8 mouse cellular contexts compared by ENCODE assay signal in genomic region chr12:76405971-76406370, GRCm38 (mm10). TPM values are rescaled to one million over a fixed set of nuclear protein-coding genes. Genes with fewer than 3 reads are reported as not detected.
A peak's percentile ranks its signal among the peaks of the same experiment; 100 is the strongest.
DNase-seq lines count a peak whose midpoint lies in the region; ATAC-seq and TF ChIP-seq lines count a peak whose summit lies in the region.

No protein-coding gene starts in this region.

- no peaks in the 10 kb centered on the region for H3K36me3 ChIP-seq in heart, embryonic 12.5 days
- no peaks in the 10 kb centered on the region for H3K36me3 ChIP-seq in limb, embryonic 12.5 days

- no peak for ATAC-seq in heart, embryonic 12.5 days (ENCODE audit: insufficient number of reproducible peaks, low FRiP score)
- no peak for ATAC-seq in limb, embryonic 12.5 days (ENCODE audit: insufficient number of reproducible peaks, insufficient read depth, low FRiP score, low TSS enrichment, low read depth)

- WGBS in heart, embryonic 12.5 days: 2% methylated on average over 23 of the region's 23 CpGs
- 3% methylated on average over 23 of the region's 23 CpGs for WGBS in limb, embryonic 12.5 days

- H3K27ac ChIP-seq in layer of hippocampus, adult 2 months: peak overlapping the region; percentile 93
- no peak overlapping the region for H3K27ac ChIP-seq in brown adipose tissue, adult 24 weeks (replicated peaks; ENCODE audit: low read depth, low read length)
- no peak overlapping the region for H3K27ac ChIP-seq in heart, embryonic 12.5 days (ENCODE audit: poor library complexity, severe bottlenecking)
- no peak overlapping the region for H3K27ac ChIP-seq in limb, embryonic 12.5 days

- H3K4me1 ChIP-seq in brown adipose tissue, adult 24 weeks (ENCODE audit: control insufficient read depth, insufficient read depth, insufficient read length, low read length): peaks cover 13% of the 10 kb centered on the region; the same call in 1 of the 2 replicates
- peaks cover 25% of the 10 kb centered on the region for H3K4me1 ChIP-seq in heart, embryonic 12.5 days (replicated peaks)
- H3K4me1 ChIP-seq in limb, embryonic 12.5 days (replicated peaks): peaks cover 29% of the 10 kb centered on the region

- H3K9me3 ChIP-seq in heart, embryonic 12.5 days (replicated peaks): no peaks in the 10 kb centered on the region
- no peaks in the 10 kb centered on the region for H3K9me3 ChIP-seq in limb, embryonic 12.5 days

- TF ChIP-seq CTCF in layer of hippocampus, adult 2 months (conservative IDR thresholded peaks at IDR 0.05): no peak

- H3K9ac ChIP-seq in heart, embryonic 12.5 days: peak overlapping the region; percentile 57
- H3K9ac ChIP-seq in limb, embryonic 12.5 days (replicated peaks): no peak overlapping the region

- no peak for DNase-seq in layer of hippocampus, adult 2 months (ENCODE audit: low spot score in 2 of 2)
- DNase-seq in layer of hippocampus, adult 8-10 months (ENCODE audit: low spot score in 2 of 2): no peak
- peak; percentile 41 for DNase-seq in retina, embryonic 14.5 days (ENCODE audit: low spot score)
- no peak for DNase-seq in ovary, postnatal 14 days (ENCODE audit: low spot score)
- DNase-seq in right cerebral cortex, postnatal 25 days: no peak

- H3K27me3 ChIP-seq in heart, embryonic 12.5 days (replicated peaks): peaks cover 22% of the 10 kb centered on the region
- H3K27me3 ChIP-seq in limb, embryonic 12.5 days: peaks cover 40% of the 10 kb centered on the region

- H3K4me2 ChIP-seq in heart, embryonic 12.5 days: peak overlapping the region; percentile 91
- peak overlapping the region; percentile 84 for H3K4me2 ChIP-seq in limb, embryonic 12.5 days

- peak overlapping the region; percentile 87 for H3K4me3 ChIP-seq in layer of hippocampus, adult 2 months
- peak overlapping the region; percentile 86 for H3K4me3 ChIP-seq in brown adipose tissue, adult 24 weeks (ENCODE audit: insufficient read depth, low read depth, low read length)
- H3K4me3 ChIP-seq in heart, embryonic 12.5 days: peak overlapping the region; percentile 73
- peak overlapping the region; percentile 65 for H3K4me3 ChIP-seq in limb, embryonic 12.5 days (replicated peaks)

RNA-seq across cellular contexts. Expression of gene Hspa2, which starts 2.0 kb away (rescaled TPM):
- total RNA-seq in layer of hippocampus, adult 2 months (2021): 100 to 1,000 TPM; 114 to 117 TPM
- total RNA-seq in layer of hippocampus, adult 8-10 months (2022): 100 to 1,000 TPM in 3 of 4 experiments, 10 to 100 TPM in 1; 93.5 to 105 (median 103) TPM
- polyA plus RNA-seq in brown adipose tissue, adult 24 weeks (2012; ENCODE audit: insufficient read depth, insufficient read length, missing spikeins): 1.3 and 3.1 TPM in 2 replicates
- polyA plus RNA-seq in heart, embryonic 12.5 days (2016; fragmentation: Nextera tagmentation; extraction: Ambion mirVana): 23.2 and 23.9 TPM in 2 replicates
- polyA plus RNA-seq in limb, embryonic 12.5 days (2016; fragmentation: Nextera tagmentation; extraction: Ambion mirVana): 5.2 and 6.4 TPM in 2 replicates

RNA-seq across cellular contexts. Expression of gene Ppp1r36, which starts 11.4 kb away (rescaled TPM):
- total RNA-seq in layer of hippocampus, adult 2 months (2021): 1 to 10 TPM; 1.9 TPM
- 1 to 10 TPM; 1.9 to 3.2 (median 2.4) TPM for total RNA-seq in layer of hippocampus, adult 8-10 months (2022)
- polyA plus RNA-seq in brown adipose tissue, adult 24 weeks (2012; ENCODE audit: insufficient read depth, insufficient read length, missing spikeins): not detected in 2 replicates
- polyA plus RNA-seq in heart, embryonic 12.5 days (2016; fragmentation: Nextera tagmentation; extraction: Ambion mirVana): 2.8 and 3.8 TPM in 2 replicates
- 3.2 and 4.3 TPM in 2 replicates for polyA plus RNA-seq in limb, embryonic 12.5 days (2016; fragmentation: Nextera tagmentation; extraction: Ambion mirVana)

RNA-seq across cellular contexts. Expression of gene Zbtb1, which starts 35.9 kb away (rescaled TPM):
- 1 to 10 TPM; 7.2 to 8.3 TPM for total RNA-seq in layer of hippocampus, adult 2 months (2021)
- total RNA-seq in layer of hippocampus, adult 8-10 months (2022): 1 to 10 TPM; 7.2 to 8.1 (median 7.5) TPM
- polyA plus RNA-seq in brown adipose tissue, adult 24 weeks (2012; ENCODE audit: insufficient read depth, insufficient read length, missing spikeins): 1.7 and 2.7 TPM in 2 replicates
- 9.9 and 10.4 TPM in 2 replicates for polyA plus RNA-seq in heart, embryonic 12.5 days (2016; fragmentation: Nextera tagmentation; extraction: Ambion mirVana)
- 11.8 and 12.2 TPM in 2 replicates for polyA plus RNA-seq in limb, embryonic 12.5 days (2016; fragmentation: Nextera tagmentation; extraction: Ambion mirVana)

RNA-seq across cellular contexts. Expression of gene Zbtb25, which starts 36.6 kb away (rescaled TPM):
- 10 to 100 TPM; 17.6 to 23.6 TPM for total RNA-seq in layer of hippocampus, adult 2 months (2021)
- 10 to 100 TPM; 19.4 to 22.5 (median 19.9) TPM for total RNA-seq in layer of hippocampus, adult 8-10 months (2022)
- polyA plus RNA-seq in brown adipose tissue, adult 24 weeks (2012; ENCODE audit: insufficient read depth, insufficient read length, missing spikeins): 7.3 and 10.2 TPM in 2 replicates
- polyA plus RNA-seq in heart, embryonic 12.5 days (2016; fragmentation: Nextera tagmentation; extraction: Ambion mirVana): 13.0 and 15.4 TPM in 2 replicates
- polyA plus RNA-seq in limb, embryonic 12.5 days (2016; fragmentation: Nextera tagmentation; extraction: Ambion mirVana): 19.4 and 21.7 TPM in 2 replicates
